Mouse (Mus musculus) G1E-ER4 (cell line): Measurements from ENCODE around the gene Musk. TPM values are rescaled to one million over a fixed set of nuclear protein-coding genes. Genes with fewer than 3 reads are reported as not detected.

Experiments used
- GATA1 ChIP-seq: IDR thresholded peaks from one replicate; pipeline ENCODE4 v1.8.0; 2012; ENCODE audit warnings: low read length, inconsistent platforms
- polyA plus RNA-seq: library from polyadenylated mRNA; stranded (reverse); fragments of >175 nt; gene quantifications from 2 replicates; pipeline ENCODE4 v1.2.3, GENCODE M21; 2012

Gene Musk
- polyA plus RNA-seq: not detected in 2 replicates

GRCm38 (mm10) chr4:58285687-58286086, at the start of gene Musk:
Musk (plus strand) TSS chr4:58285960.
- TF ChIP-seq GATA1: no peak

GRCm38 (mm10) chr4:58240416-58240815, 45.3 kb upstream of the Musk start:
- TF ChIP-seq GATA1: no peak

- no peak for TF ChIP-seq GATA1
Measured at GRCm38 (mm10) chr4:58245544-58245943, 40.2 kb upstream of the Musk start.

GRCm38 (mm10) chr4:58252381-58252780, 33.4 kb upstream of the Musk start:
- no peak for TF ChIP-seq GATA1

GRCm38 (mm10) chr4:58253410-58253809, 32.4 kb upstream of the Musk start:
- TF ChIP-seq GATA1: no peak

GRCm38 (mm10) chr4:58266294-58266693, 19.5 kb upstream of the Musk start:
- no peak for TF ChIP-seq GATA1

- TF ChIP-seq GATA1: no peak
Measured at GRCm38 (mm10) chr4:58268897-58269542, 16.7 kb upstream of the Musk start.

- no peak for TF ChIP-seq GATA1
Measured at GRCm38 (mm10) chr4:58269961-58270360, 15.8 kb upstream of the Musk start.

- no peak for TF ChIP-seq GATA1
Measured at GRCm38 (mm10) chr4:58270956-58271355, 14.8 kb upstream of the Musk start.

GRCm38 (mm10) chr4:58271504-58272162, 14.1 kb upstream of the Musk start:
- no peak for TF ChIP-seq GATA1

- TF ChIP-seq GATA1: no peak
Measured at GRCm38 (mm10) chr4:58275261-58275895, 10.4 kb upstream of the Musk start.

- no peak for TF ChIP-seq GATA1
Measured at GRCm38 (mm10) chr4:58278368-58278767, 7.4 kb upstream of the Musk start.

- TF ChIP-seq GATA1: no peak
Measured at GRCm38 (mm10) chr4:58280121-58280520, 5.6 kb upstream of the Musk start.

GRCm38 (mm10) chr4:58286368-58287090, 769 bp downstream of the Musk start:
- no peak for TF ChIP-seq GATA1

- TF ChIP-seq GATA1: no peak
Measured at GRCm38 (mm10) chr4:58288753-58289152, 3.0 kb downstream of the Musk start.

- TF ChIP-seq GATA1: no peak
Measured at GRCm38 (mm10) chr4:58291828-58292227, 6.1 kb downstream of the Musk start.

GRCm38 (mm10) chr4:58293099-58293498, 7.3 kb downstream of the Musk start:
- no peak for TF ChIP-seq GATA1
